Mouse (Mus musculus) forebrain, embryonic 12.5 days (tissue): ENCODE data around the gene Rassf4. TPM values are rescaled to one million over a fixed set of nuclear protein-coding genes. Genes with fewer than 3 reads are reported as not detected.

Experiments used
- microRNA-seq: library from miRNA; unstranded; fragments of <30 nt; microRNA quantifications from one replicate; pipeline ENCODE4, GENCODE M21; 2017
- polyA plus RNA-seq: library from polyadenylated mRNA; unstranded; fragments of >200 nt; fragmentation: Nextera tagmentation; extraction: Ambion mirVana; gene quantifications from 2 replicates; pipeline ENCODE4 v1.2.1, GENCODE M21; 2016

Rassf4 gene
- polyA plus RNA-seq, 1 experiment from 2014 or later: 17.1 TPM

Small RNA genes lying within 50 kb of the gene (microRNA-seq; reads per million reads assigned to microRNA genes)
- 1.9 reads per million for gene Mir7043

Other genes with a start within 250 kb of the Rassf4 start
- 0.29 and 0.53 TPM in 2 replicates for gene Alox5, start 212.8 kb downstream of the Rassf4 start, polyA plus RNA-seq
- not detected in 2 replicates for gene Olfr211, start 184.9 kb downstream of the Rassf4 start, polyA plus RNA-seq
- gene Olfr212, start 167.4 kb downstream of the Rassf4 start, polyA plus RNA-seq: not detected in 2 replicates
- not detected in 2 replicates for gene Olfr213, start 135.5 kb downstream of the Rassf4 start, polyA plus RNA-seq
- 0.28 and 0.68 TPM in 2 replicates for gene Gm5580, start 122.8 kb downstream of the Rassf4 start, polyA plus RNA-seq
- gene Olfr214, start 119.7 kb downstream of the Rassf4 start, polyA plus RNA-seq: not detected in 2 replicates
- gene Olfr215, start 89.8 kb downstream of the Rassf4 start, polyA plus RNA-seq: not detected in 2 replicates
- 316 and 342 TPM in 2 replicates for gene Zfp422, start 45.0 kb downstream of the Rassf4 start, polyA plus RNA-seq
- gene Depp1, start 23.3 kb downstream of the Rassf4 start, polyA plus RNA-seq: 4.2 and 4.8 TPM in 2 replicates
- 0.11 and 0.14 TPM in 2 replicates for gene Tmem72, start 43.0 kb upstream of the Rassf4 start, polyA plus RNA-seq